Mouse (Mus musculus): ENCODE results near the gene Fsd1. TPM values are rescaled to one million over a fixed set of nuclear protein-coding genes. Genes with fewer than 3 reads are reported as not detected.

The Fsd1 gene
- polyA plus RNA-seq, 1 experiment from 2014 or later: 0.22 TPM

DNA sequence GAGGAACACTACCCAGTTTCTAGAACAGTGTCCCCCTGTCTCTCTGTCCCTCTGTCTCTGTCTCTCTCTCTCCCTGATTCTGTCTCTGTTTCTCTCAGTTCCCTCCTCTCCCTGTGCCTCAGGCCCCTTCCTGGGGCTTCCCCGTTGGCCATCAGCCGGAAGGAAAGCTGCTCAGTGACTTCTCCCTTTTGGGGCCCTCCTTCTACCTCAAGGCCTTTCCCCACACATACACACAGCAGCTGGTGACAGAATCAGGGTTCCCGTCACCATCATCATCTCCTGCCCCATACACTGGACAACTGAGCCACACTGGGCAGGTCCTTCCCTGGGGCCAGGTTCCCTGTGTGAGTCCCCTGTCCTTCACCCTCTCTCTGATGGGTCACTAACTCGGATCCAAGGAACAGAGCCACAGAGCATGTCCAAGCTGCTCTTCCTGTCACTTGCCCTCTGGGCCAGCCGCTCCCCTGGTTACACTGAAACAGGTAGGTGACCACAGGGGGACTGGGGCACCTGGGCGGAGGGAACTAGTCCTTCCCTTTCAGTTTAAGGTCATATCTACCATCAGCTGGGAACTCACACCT, 33.8 kb upstream of the Fsd1 start, which contains the start of gene Ebi3:
TSS of gene Ebi3 (plus strand) at position 194 of the 581 bp plus-strand sequence.
- ATAC-seq (ENCODE audit: low read depth): peak; percentile 9; the same call in 1 of the 2 replicates
- Histone ChIP-seq H3K9me3 (replicated peaks; ENCODE audit: control insufficient read depth, low read length) (no peaks in the 10 kb centered on the region), H3K4me3 (ENCODE audit: low read depth, low read length) (peak within 1 kb of the TSS; percentile 38), H3K9ac (ENCODE audit: low read depth, low read length) (no peak within 1 kb of the TSS), H3K27ac (ENCODE audit: low read length) (peak within 1 kb of the TSS; percentile 65), H3K27me3 (ENCODE audit: control insufficient read depth, insufficient read depth, low read depth, low read length) (no peaks in the 10 kb centered on the region), H3K36me3 (ENCODE audit: control insufficient read depth, insufficient read depth) (no peaks in the 10 kb centered on the region), H3K4me2 (ENCODE audit: low read depth, low read length) (peak within 1 kb of the TSS; percentile 18; the same call in 1 of the 2 replicates), H3K4me1 (ENCODE audit: control insufficient read depth, low read depth, low read length) (peaks cover 15% of the 10 kb centered on the region)
- WGBS (ENCODE audit: insufficient replicate concordance): 33% methylated on average over 6 of the region's 6 CpGs

DNA sequence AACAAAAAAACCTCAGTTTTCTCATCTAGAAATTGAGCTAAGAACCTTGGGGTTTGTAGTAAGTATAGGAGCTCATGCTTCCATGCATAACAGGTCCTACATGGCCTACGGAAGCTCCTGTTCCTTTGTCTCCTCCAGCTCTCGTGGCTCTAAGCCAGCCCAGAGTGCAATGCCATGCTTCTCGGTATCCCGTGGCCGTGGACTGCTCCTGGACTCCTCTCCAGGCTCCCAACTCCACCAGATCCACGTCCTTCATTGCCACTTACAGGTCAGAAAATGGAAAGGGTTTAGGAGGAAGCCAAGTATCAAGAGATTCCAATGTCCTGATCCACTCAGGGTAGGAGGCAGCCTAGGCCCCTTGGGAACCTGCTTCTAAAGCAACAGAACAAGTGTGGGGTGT, 32.6 kb upstream of the Fsd1 start:
- H3K4me2 ChIP-seq (ENCODE audit: low read depth, low read length): no peak overlapping the region
- ATAC-seq (ENCODE audit: low read depth): no peak
- WGBS (ENCODE audit: insufficient replicate concordance): 59% methylated on average over 6 of the region's 6 CpGs

DNA sequence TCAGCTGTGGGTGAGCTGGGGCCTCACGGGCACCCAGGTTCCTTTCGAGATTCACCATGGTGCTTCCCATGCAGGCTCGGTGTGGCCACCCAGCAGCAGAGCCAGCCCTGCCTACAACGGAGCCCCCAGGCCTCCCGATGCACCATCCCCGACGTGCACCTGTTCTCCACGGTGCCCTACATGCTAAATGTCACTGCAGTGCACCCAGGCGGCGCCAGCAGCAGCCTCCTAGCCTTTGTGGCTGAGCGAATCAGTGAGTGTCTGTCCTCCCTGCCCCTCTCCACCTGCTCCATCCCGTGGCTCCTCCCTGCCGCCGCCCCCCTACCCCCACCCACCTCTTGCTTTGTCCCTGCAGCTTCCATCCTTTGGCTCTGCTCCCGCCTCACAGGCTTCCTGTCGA, 32.1 kb upstream of the Fsd1 start:
- H3K27me3 ChIP-seq (ENCODE audit: control insufficient read depth, insufficient read depth, low read depth, low read length): no peaks in the 10 kb centered on the region
- no peak overlapping the region for H3K4me2 ChIP-seq (ENCODE audit: low read depth, low read length)
- ATAC-seq (ENCODE audit: low read depth): no peak
- WGBS (ENCODE audit: insufficient replicate concordance): 42% methylated on average over 16 of the region's 16 CpGs
- no peak overlapping the region for H3K27ac ChIP-seq (ENCODE audit: low read length)
- H3K9me3 ChIP-seq (replicated peaks; ENCODE audit: control insufficient read depth, low read length): no peaks in the 10 kb centered on the region
- H3K4me3 ChIP-seq (ENCODE audit: low read depth, low read length): no peak overlapping the region
- H3K4me1 ChIP-seq (ENCODE audit: control insufficient read depth, low read depth, low read length): peaks cover 19% of the 10 kb centered on the region
- no peak overlapping the region for H3K9ac ChIP-seq (ENCODE audit: low read depth, low read length)
- no peaks in the 10 kb centered on the region for H3K36me3 ChIP-seq (ENCODE audit: control insufficient read depth, insufficient read depth)

More for the DNA sequence above, 32.6 kb upstream of the Fsd1 start:
- no peak overlapping the region for H3K4me3 ChIP-seq (ENCODE audit: low read depth, low read length)
- H3K9me3 ChIP-seq (replicated peaks; ENCODE audit: control insufficient read depth, low read length): no peaks in the 10 kb centered on the region
- H3K27ac ChIP-seq (ENCODE audit: low read length): no peak overlapping the region
- H3K27me3 ChIP-seq (ENCODE audit: control insufficient read depth, insufficient read depth, low read depth, low read length): no peaks in the 10 kb centered on the region
- no peak overlapping the region for H3K9ac ChIP-seq (ENCODE audit: low read depth, low read length)
- peaks cover 19% of the 10 kb centered on the region for H3K4me1 ChIP-seq (ENCODE audit: control insufficient read depth, low read depth, low read length)
- H3K36me3 ChIP-seq (ENCODE audit: control insufficient read depth, insufficient read depth): no peaks in the 10 kb centered on the region

DNA sequence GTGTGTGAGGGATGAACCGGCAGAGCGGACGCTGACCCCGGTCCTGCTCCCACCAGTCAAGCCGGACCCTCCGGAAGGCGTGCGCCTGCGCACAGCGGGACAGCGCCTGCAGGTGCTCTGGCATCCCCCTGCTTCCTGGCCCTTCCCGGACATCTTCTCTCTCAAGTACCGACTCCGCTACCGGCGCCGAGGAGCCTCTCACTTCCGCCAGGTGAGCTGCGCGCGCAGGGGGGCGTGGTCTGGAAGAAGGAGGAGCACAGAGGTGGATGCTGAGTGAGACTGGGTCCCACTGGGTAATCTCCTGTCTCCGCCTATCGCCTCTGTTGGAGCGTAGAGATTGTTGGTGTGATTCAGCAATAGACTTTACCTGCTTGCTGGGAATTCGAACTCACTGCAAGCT, 30.2 kb upstream of the Fsd1 start:
- WGBS (ENCODE audit: insufficient replicate concordance): 11% methylated on average over 26 of the region's 26 CpGs
- Histone ChIP-seq H3K4me3 (ENCODE audit: low read depth, low read length) (peak overlapping the region; percentile 55), H3K9ac (ENCODE audit: low read depth, low read length) (peak overlapping the region; percentile 31), H3K27me3 (ENCODE audit: control insufficient read depth, insufficient read depth, low read depth, low read length) (no peaks in the 10 kb centered on the region), H3K9me3 (replicated peaks; ENCODE audit: control insufficient read depth, low read length) (no peaks in the 10 kb centered on the region), H3K4me2 (ENCODE audit: low read depth, low read length) (peak overlapping the region; percentile 79), H3K36me3 (ENCODE audit: control insufficient read depth, insufficient read depth) (no peaks in the 10 kb centered on the region), H3K4me1 (ENCODE audit: control insufficient read depth, low read depth, low read length) (peaks cover 30% of the 10 kb centered on the region), H3K27ac (ENCODE audit: low read length) (no peak overlapping the region)
- no peak for ATAC-seq (ENCODE audit: low read depth)

DNA sequence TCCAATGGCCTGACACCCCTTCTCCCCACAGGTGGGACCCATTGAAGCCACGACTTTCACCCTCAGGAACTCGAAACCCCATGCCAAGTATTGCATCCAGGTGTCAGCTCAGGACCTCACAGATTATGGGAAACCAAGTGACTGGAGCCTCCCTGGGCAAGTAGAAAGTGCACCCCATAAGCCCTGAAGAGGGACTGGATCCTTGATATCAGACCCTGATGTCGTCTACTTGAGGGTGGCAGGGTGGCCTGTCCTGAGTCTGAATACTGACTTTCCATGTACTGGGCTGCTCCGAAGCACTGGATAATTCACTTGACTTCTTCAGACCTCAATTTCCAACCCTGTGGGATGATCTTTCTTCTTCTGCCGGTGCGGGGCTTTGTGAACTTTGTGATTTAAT, 29.7 kb upstream of the Fsd1 start:
- no peak overlapping the region for H3K9ac ChIP-seq (ENCODE audit: low read depth, low read length)
- H3K36me3 ChIP-seq (ENCODE audit: control insufficient read depth, insufficient read depth): no peaks in the 10 kb centered on the region
- H3K27me3 ChIP-seq (ENCODE audit: control insufficient read depth, insufficient read depth, low read depth, low read length): no peaks in the 10 kb centered on the region
- no peak for ATAC-seq (ENCODE audit: low read depth)
- 45% methylated on average over 6 of the region's 6 CpGs for WGBS (ENCODE audit: insufficient replicate concordance)
- H3K27ac ChIP-seq (ENCODE audit: low read length): no peak overlapping the region
- no peaks in the 10 kb centered on the region for H3K9me3 ChIP-seq (replicated peaks; ENCODE audit: control insufficient read depth, low read length)
- H3K4me1 ChIP-seq (ENCODE audit: control insufficient read depth, low read depth, low read length): peaks cover 30% of the 10 kb centered on the region
- H3K4me2 ChIP-seq (ENCODE audit: low read depth, low read length): peak overlapping the region; percentile 79
- peak overlapping the region; percentile 55 for H3K4me3 ChIP-seq (ENCODE audit: low read depth, low read length)

DNA sequence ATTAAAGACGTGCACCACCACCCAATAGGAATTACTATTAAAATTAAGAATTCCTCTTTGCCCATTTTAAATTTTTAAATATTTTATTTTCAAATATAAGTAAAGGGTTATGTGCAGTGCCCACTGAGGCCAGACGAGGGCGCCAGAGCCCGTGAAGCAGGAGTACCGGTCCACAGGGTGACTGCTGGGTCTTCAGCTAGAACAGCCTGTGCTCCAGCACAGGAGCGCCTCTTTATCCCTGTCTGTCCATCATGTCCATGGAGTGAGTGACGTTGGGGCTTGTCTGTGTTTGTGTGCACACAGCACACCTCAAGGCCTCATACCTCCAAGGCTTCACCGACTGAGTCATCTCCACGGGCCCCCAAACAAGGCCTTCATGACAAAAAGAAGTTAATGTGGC, 29.1 kb upstream of the Fsd1 start:
- ATAC-seq (ENCODE audit: low read depth): no peak
- H3K27ac ChIP-seq (ENCODE audit: low read length): no peak overlapping the region
- no peaks in the 10 kb centered on the region for H3K9me3 ChIP-seq (replicated peaks; ENCODE audit: control insufficient read depth, low read length)
- H3K4me2 ChIP-seq (ENCODE audit: low read depth, low read length): no peak overlapping the region
- 17% methylated on average over 9 of the region's 9 CpGs for WGBS (ENCODE audit: insufficient replicate concordance)
- no peaks in the 10 kb centered on the region for H3K27me3 ChIP-seq (ENCODE audit: control insufficient read depth, insufficient read depth, low read depth, low read length)
- H3K4me3 ChIP-seq (ENCODE audit: low read depth, low read length): no peak overlapping the region
- H3K4me1 ChIP-seq (ENCODE audit: control insufficient read depth, low read depth, low read length): peaks cover 30% of the 10 kb centered on the region
- H3K9ac ChIP-seq (ENCODE audit: low read depth, low read length): no peak overlapping the region
- no peaks in the 10 kb centered on the region for H3K36me3 ChIP-seq (ENCODE audit: control insufficient read depth, insufficient read depth)

DNA sequence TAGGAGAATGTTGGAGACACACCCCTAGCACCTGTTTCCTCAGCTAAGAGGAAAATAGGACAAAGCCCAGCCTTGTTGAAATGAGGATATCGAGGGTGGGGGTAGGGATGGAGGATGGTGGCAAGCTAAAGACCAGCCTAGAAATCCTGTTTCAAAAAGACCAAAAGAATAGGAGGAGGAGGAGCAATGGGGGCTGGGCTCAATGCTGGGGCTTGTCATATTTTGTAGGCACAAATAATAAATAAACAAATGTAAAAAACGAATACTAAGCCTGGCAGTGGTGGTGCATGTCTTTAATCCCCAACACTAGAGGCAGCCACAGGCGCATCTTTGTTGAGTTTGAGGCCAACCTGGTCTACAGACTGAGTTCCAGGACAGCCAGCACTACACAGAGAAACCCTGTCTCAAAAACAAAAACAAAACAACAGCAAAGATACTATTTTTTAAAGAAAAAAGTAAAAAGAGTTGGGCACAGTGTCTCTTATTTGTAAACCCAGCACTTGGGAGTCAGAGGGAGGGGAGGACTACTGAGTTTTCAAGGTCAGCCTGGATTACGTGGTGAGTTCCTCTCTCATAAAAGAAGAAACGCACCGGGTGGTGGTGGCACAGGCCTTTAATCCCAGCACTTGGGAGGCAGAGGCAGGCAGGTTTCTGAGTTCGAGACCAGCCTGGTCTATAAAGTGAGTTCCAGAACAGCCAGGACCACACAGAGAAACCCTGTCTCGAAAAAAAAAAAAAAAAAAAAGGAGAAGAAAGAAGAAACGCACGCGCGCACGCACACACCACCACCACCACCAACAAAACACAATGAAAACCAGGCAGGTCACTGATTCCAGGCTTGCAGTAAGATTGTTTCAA, 28.4 kb upstream of the Fsd1 start:
- 73% methylated on average over 13 of the region's 13 CpGs for WGBS (ENCODE audit: insufficient replicate concordance)
- Histone ChIP-seq H3K4me1 (ENCODE audit: control insufficient read depth, low read depth, low read length) (peaks cover 30% of the 10 kb centered on the region), H3K36me3 (ENCODE audit: control insufficient read depth, insufficient read depth) (no peaks in the 10 kb centered on the region), H3K9me3 (replicated peaks; ENCODE audit: control insufficient read depth, low read length) (no peaks in the 10 kb centered on the region), H3K4me2 (ENCODE audit: low read depth, low read length) (peak overlapping the region; percentile 81), H3K9ac (ENCODE audit: low read depth, low read length) (peak overlapping the region; percentile 79), H3K4me3 (ENCODE audit: low read depth, low read length) (peak overlapping the region; percentile 74), H3K27ac (ENCODE audit: low read length) (peak overlapping the region; percentile 94), H3K27me3 (ENCODE audit: control insufficient read depth, insufficient read depth, low read depth, low read length) (no peaks in the 10 kb centered on the region)
- ATAC-seq (ENCODE audit: low read depth): no peak

DNA sequence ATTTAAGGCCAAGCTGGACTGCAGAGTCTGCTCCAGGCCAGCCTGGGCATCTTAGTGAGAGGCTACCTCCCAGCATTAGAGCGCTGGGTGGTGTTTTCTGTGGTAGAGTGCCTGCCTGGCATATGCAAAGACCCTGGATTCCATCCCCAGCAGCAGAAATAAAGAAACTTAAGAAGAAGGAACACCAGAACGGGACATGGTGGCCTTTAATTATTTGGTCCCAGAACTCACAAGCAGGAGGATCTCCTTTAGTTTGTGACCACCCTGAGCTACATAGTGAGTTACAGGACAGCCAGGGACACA, 27.8 kb upstream of the Fsd1 start:
- no peak for ATAC-seq (ENCODE audit: low read depth)
- Histone ChIP-seq H3K4me1 (ENCODE audit: control insufficient read depth, low read depth, low read length) (peaks cover 30% of the 10 kb centered on the region), H3K4me2 (ENCODE audit: low read depth, low read length) (peak overlapping the region; percentile 81), H3K27me3 (ENCODE audit: control insufficient read depth, insufficient read depth, low read depth, low read length) (no peaks in the 10 kb centered on the region), H3K36me3 (ENCODE audit: control insufficient read depth, insufficient read depth) (no peaks in the 10 kb centered on the region), H3K4me3 (ENCODE audit: low read depth, low read length) (peak overlapping the region; percentile 74), H3K27ac (ENCODE audit: low read length) (peak overlapping the region; percentile 94), H3K9ac (ENCODE audit: low read depth, low read length) (peak overlapping the region; percentile 79), H3K9me3 (replicated peaks; ENCODE audit: control insufficient read depth, low read length) (no peaks in the 10 kb centered on the region)
- 33% methylated on average over 2 of the region's 2 CpGs for WGBS (ENCODE audit: insufficient replicate concordance)

Data from liver, embryonic 16.5 days (tissue).